Mouse (Mus musculus): Measurements from ENCODE around the gene Noxa1.

Noxa1 gene

GRCm38 (mm10) chr2:25094785-25095108, 202 bp downstream of the Noxa1 start:
- DNase-seq, result no peak

- no peak for DNase-seq
Observed at GRCm38 (mm10) chr2:25088636-25089035, 6.3 kb downstream of the Noxa1 start.

- no peak for DNase-seq
Observed at GRCm38 (mm10) chr2:25087842-25088241, 7.1 kb downstream of the Noxa1 start.

GRCm38 (mm10) chr2:25085571-25085970, 9.4 kb downstream of the Noxa1 start:
- DNase-seq, result no peak

GRCm38 (mm10) chr2:25083697-25084096, 11.3 kb downstream of the Noxa1 start:
- no peak for DNase-seq

- no peak for DNase-seq
Observed at GRCm38 (mm10) chr2:25080076-25080475, 14.9 kb downstream of the Noxa1 start, which contains the start of gene Entpd8. Gene Entpd8 (plus strand): TSS chr2:25080304.

GRCm38 (mm10) chr2:25078967-25079366, 16.0 kb downstream of the Noxa1 start:
- no peak for DNase-seq

GRCm38 (mm10) chr2:25075506-25075905, 19.4 kb downstream of the Noxa1 start:
- no peak for DNase-seq

- DNase-seq, result no peak
Observed at GRCm38 (mm10) chr2:25072398-25072797, 22.6 kb downstream of the Noxa1 start.

GRCm38 (mm10) chr2:25069537-25069936, 25.4 kb downstream of the Noxa1 start:
- no peak for DNase-seq

- DNase-seq, result no peak
Observed at GRCm38 (mm10) chr2:25066552-25066951, 28.4 kb downstream of the Noxa1 start.

GRCm38 (mm10) chr2:25065537-25065936, 29.4 kb downstream of the Noxa1 start:
- no peak for DNase-seq

GRCm38 (mm10) chr2:25064285-25064684, 30.7 kb downstream of the Noxa1 start:
- DNase-seq, result no peak

GRCm38 (mm10) chr2:25063523-25063922, 31.4 kb downstream of the Noxa1 start:
- DNase-seq, result no peak

- no peak for DNase-seq
Observed at GRCm38 (mm10) chr2:25058926-25059325, 36.0 kb downstream of the Noxa1 start.

- DNase-seq, result peak in 1 of 2 experiments; percentile 24
Observed at GRCm38 (mm10) chr2:25055409-25056155, 39.4 kb downstream of the Noxa1 start.

GRCm38 (mm10) chr2:25055068-25055405, 39.9 kb downstream of the Noxa1 start:
- peak; percentile 55 to 72 for DNase-seq

GRCm38 (mm10) chr2:25054221-25055067, 40.5 kb downstream of the Noxa1 start, which contains the start of gene Nsmf:
Gene Nsmf (plus strand): TSS chr2:25054355.
- DNase-seq, result peak; percentile 82 to 90

GRCm38 (mm10) chr2:25053101-25053500, 41.8 kb downstream of the Noxa1 start:
- no peak for DNase-seq

GRCm38 (mm10) chr2:25051450-25051849, 43.5 kb downstream of the Noxa1 start:
- DNase-seq, result no peak

- DNase-seq, result peak; percentile 84 to 86
Observed at GRCm38 (mm10) chr2:25050921-25051320, 44.0 kb downstream of the Noxa1 start.

- no peak for DNase-seq
Observed at GRCm38 (mm10) chr2:25040089-25040488, 54.9 kb downstream of the Noxa1 start.
